24 mouse cellular contexts compared by ENCODE assay signal in genomic region chr12:53066321-53066720, GRCm38 (mm10).
A peak's percentile ranks its signal among the peaks of the same experiment; 100 is the strongest.
DNase-seq lines count a peak whose midpoint lies in the region; ATAC-seq and TF ChIP-seq lines count a peak whose summit lies in the region.
"Had no signal": no experiment of that assay in that cellular context is flagged by ENCODE, and none has a peak within 500 bp of the region (broad histone marks: within the 10 kb centered on the region; RNA-seq: fewer than 3 reads in every experiment).

No protein-coding gene starts in this region.

- H3K27me3 ChIP-seq in forebrain, embryonic 11.5 days (ENCODE audit: control insufficient read depth, insufficient read depth, low read length), result no peaks in the 10 kb centered on the region
- H3K27me3 ChIP-seq in forebrain, embryonic 15.5 days, result no peaks in the 10 kb centered on the region
- H3K27me3 ChIP-seq in hindbrain, embryonic 11.5 days (ENCODE audit: control insufficient read depth, insufficient read depth, low read length), result no peaks in the 10 kb centered on the region
- no peaks in the 10 kb centered on the region for H3K27me3 ChIP-seq in hindbrain, postnatal 0 days (ENCODE audit: insufficient read depth, low read length)
- no peaks in the 10 kb centered on the region for H3K27me3 ChIP-seq in midbrain, embryonic 11.5 days (ENCODE audit: control insufficient read depth, insufficient read depth, low read length)
- H3K27me3 ChIP-seq in midbrain, embryonic 16.5 days (ENCODE audit: control insufficient read depth, insufficient read depth, low read depth, low read length), result no peaks in the 10 kb centered on the region
- H3K27me3 ChIP-seq in embryonic facial prominence, embryonic 10.5 days (replicated peaks; ENCODE audit: low read depth, poor library complexity, severe bottlenecking), result no peaks in the 10 kb centered on the region
- H3K27me3 ChIP-seq: CH12.LX; embryonic facial prominence, embryonic 12.5 days; embryonic facial prominence, embryonic 15.5 days had no signal

- no peak for ATAC-seq in forebrain, embryonic 11.5 days (replicated peaks; ENCODE audit: low FRiP score)
- no peak for ATAC-seq in forebrain, embryonic 15.5 days (replicated peaks)
- no peak for ATAC-seq in hindbrain, embryonic 11.5 days (ENCODE audit: low FRiP score)
- ATAC-seq in hindbrain, postnatal 0 days, result no peak
- no peak for ATAC-seq in midbrain, embryonic 11.5 days (ENCODE audit: low FRiP score)
- ATAC-seq in midbrain, embryonic 16.5 days, result no peak
- ATAC-seq: forebrain, embryonic 16.5 days; intestine, postnatal 0 days; Patski had no signal

- peaks cover 13% of the 10 kb centered on the region; the same call in 1 of the 2 replicates for H3K4me1 ChIP-seq in forebrain, embryonic 11.5 days (replicated peaks; ENCODE audit: control insufficient read depth, insufficient read depth, low read length)
- H3K4me1 ChIP-seq in forebrain, embryonic 15.5 days, result peaks cover 44% of the 10 kb centered on the region
- H3K4me1 ChIP-seq in hindbrain, embryonic 11.5 days (replicated peaks; ENCODE audit: control insufficient read depth, insufficient read depth, low read length), result peaks cover 6% of the 10 kb centered on the region; the same call in 1 of the 2 replicates
- peaks cover 5% of the 10 kb centered on the region; the same call in 1 of the 2 replicates for H3K4me1 ChIP-seq in hindbrain, postnatal 0 days (ENCODE audit: insufficient read depth, low read length)
- peaks cover 50% of the 10 kb centered on the region for H3K4me1 ChIP-seq in midbrain, embryonic 11.5 days (ENCODE audit: control insufficient read depth, insufficient read depth, low read length)
- H3K4me1 ChIP-seq in midbrain, embryonic 16.5 days (ENCODE audit: control insufficient read depth, insufficient read depth, low read length), result peaks cover 44% of the 10 kb centered on the region
- peaks cover 46% of the 10 kb centered on the region for H3K4me1 ChIP-seq in embryonic facial prominence, embryonic 10.5 days

- no peak for TF ChIP-seq CTCF in hindbrain, postnatal 0 days (IDR thresholded peaks at IDR 0.05; ENCODE audit: low read depth)

- H3K9ac ChIP-seq in forebrain, embryonic 11.5 days (ENCODE audit: low read length), result no peak overlapping the region
- H3K9ac ChIP-seq in forebrain, embryonic 15.5 days (replicated peaks), result no peak overlapping the region
- no peak overlapping the region for H3K9ac ChIP-seq in hindbrain, embryonic 11.5 days (ENCODE audit: low read depth, low read length)
- no peak overlapping the region for H3K9ac ChIP-seq in hindbrain, postnatal 0 days (replicated peaks; ENCODE audit: low read length)
- H3K9ac ChIP-seq in midbrain, embryonic 11.5 days (ENCODE audit: low read length), result no peak overlapping the region
- H3K9ac ChIP-seq in midbrain, embryonic 16.5 days (ENCODE audit: low read depth, low read length), result no peak overlapping the region
- H3K9ac ChIP-seq: embryonic facial prominence, embryonic 12.5 days; embryonic facial prominence, embryonic 15.5 days had no signal

- H3K36me3 ChIP-seq in forebrain, embryonic 11.5 days (ENCODE audit: control insufficient read depth, insufficient read depth, low read length), result no peaks in the 10 kb centered on the region
- no peaks in the 10 kb centered on the region for H3K36me3 ChIP-seq in forebrain, embryonic 15.5 days
- H3K36me3 ChIP-seq in hindbrain, embryonic 11.5 days (ENCODE audit: control insufficient read depth, insufficient read depth, low read length), result no peaks in the 10 kb centered on the region
- no peaks in the 10 kb centered on the region for H3K36me3 ChIP-seq in hindbrain, postnatal 0 days (ENCODE audit: insufficient read depth, low read length)
- no peaks in the 10 kb centered on the region for H3K36me3 ChIP-seq in midbrain, embryonic 11.5 days (ENCODE audit: control insufficient read depth, insufficient read depth, low read length)
- H3K36me3 ChIP-seq in midbrain, embryonic 16.5 days (ENCODE audit: control insufficient read depth, insufficient read depth, low read length), result no peaks in the 10 kb centered on the region
- H3K36me3 ChIP-seq in embryonic facial prominence, embryonic 10.5 days (replicated peaks), result no peaks in the 10 kb centered on the region
- H3K36me3 ChIP-seq: embryonic facial prominence, embryonic 12.5 days; embryonic facial prominence, embryonic 15.5 days; G1E had no signal

- 59% methylated on average over 9 of the region's 9 CpGs for WGBS in forebrain, embryonic 11.5 days
- WGBS in forebrain, embryonic 15.5 days, result 68% methylated on average over 9 of the region's 9 CpGs
- 68% methylated on average over 9 of the region's 9 CpGs for WGBS in hindbrain, embryonic 11.5 days
- WGBS in hindbrain, postnatal 0 days, result 68% methylated on average over 9 of the region's 9 CpGs
- WGBS in midbrain, embryonic 11.5 days, result 60% methylated on average over 9 of the region's 9 CpGs
- WGBS in midbrain, embryonic 16.5 days, result 60% methylated on average over 9 of the region's 9 CpGs
- WGBS in embryonic facial prominence, embryonic 10.5 days, result 84% methylated on average over 9 of the region's 9 CpGs

- H3K27ac ChIP-seq in forebrain, embryonic 11.5 days (ENCODE audit: low read depth, low read length), result peak overlapping the region; percentile 50; the same call in 1 of the 2 replicates
- no peak overlapping the region for H3K27ac ChIP-seq in forebrain, embryonic 15.5 days (replicated peaks)
- H3K27ac ChIP-seq in hindbrain, embryonic 11.5 days (ENCODE audit: low read depth, low read length), result peak overlapping the region; percentile 42; the same call in 1 of the 2 replicates
- H3K27ac ChIP-seq in hindbrain, postnatal 0 days, result no peak overlapping the region
- H3K27ac ChIP-seq in midbrain, embryonic 11.5 days (ENCODE audit: low read depth, low read length), result peak overlapping the region; percentile 56
- no peak overlapping the region for H3K27ac ChIP-seq in midbrain, embryonic 16.5 days (ENCODE audit: low read length)
- H3K27ac ChIP-seq in embryonic facial prominence, embryonic 10.5 days (replicated peaks), result 0 out of 2 replicates have a peak overlapping the region, but pooled peaks have one; percentile 14
- H3K27ac ChIP-seq: embryonic facial prominence, embryonic 12.5 days; embryonic facial prominence, embryonic 15.5 days; gastrocnemius, adult 2 months had no signal

- no peak overlapping the region for H3K4me3 ChIP-seq in forebrain, embryonic 11.5 days (ENCODE audit: low read depth, low read length)
- H3K4me3 ChIP-seq in forebrain, embryonic 15.5 days, result no peak overlapping the region
- H3K4me3 ChIP-seq in hindbrain, embryonic 11.5 days (ENCODE audit: low read depth, low read length), result no peak overlapping the region
- H3K4me3 ChIP-seq in hindbrain, postnatal 0 days (ENCODE audit: low read length), result no peak overlapping the region
- no peak overlapping the region for H3K4me3 ChIP-seq in midbrain, embryonic 11.5 days (ENCODE audit: low read depth, low read length)
- H3K4me3 ChIP-seq in midbrain, embryonic 16.5 days (ENCODE audit: low read depth, low read length), result no peak overlapping the region
- no peak overlapping the region for H3K4me3 ChIP-seq in embryonic facial prominence, embryonic 10.5 days
- H3K4me3 ChIP-seq: embryonic facial prominence, embryonic 12.5 days; embryonic facial prominence, embryonic 15.5 days; gastrocnemius, adult 2 months had no signal

- DNase-seq in forebrain, embryonic 11.5 days (ENCODE audit: low spot score), result no peak
- no peak for DNase-seq in hindbrain, embryonic 11.5 days (ENCODE audit: low spot score)
- no peak for DNase-seq in hindbrain, postnatal 0 days (ENCODE audit: low spot score)
- DNase-seq in midbrain, embryonic 11.5 days (ENCODE audit: low spot score, missing footprints), result peak; percentile 90
- no peak for DNase-seq in embryonic facial prominence, embryonic 10.5 days (ENCODE audit: low spot score)
- DNase-seq: adrenal gland, postnatal 10 days; adrenal gland, postnatal 36 days; B cell, adult 2 months; cerebellum, adult 18-20 months; cerebellum, adult 9-10 months; cerebellum, postnatal 14 days; gastrocnemius, adult 2 months; gastrocnemius, postnatal 14 days; heart, adult 11 months had no signal

- no peaks in the 10 kb centered on the region for H3K9me3 ChIP-seq in forebrain, embryonic 11.5 days (ENCODE audit: control insufficient read depth, low read length)
- no peaks in the 10 kb centered on the region for H3K9me3 ChIP-seq in forebrain, embryonic 15.5 days
- H3K9me3 ChIP-seq in hindbrain, embryonic 11.5 days (ENCODE audit: control insufficient read depth, low read length), result no peaks in the 10 kb centered on the region
- no peaks in the 10 kb centered on the region for H3K9me3 ChIP-seq in hindbrain, postnatal 0 days (ENCODE audit: low read length)
- no peaks in the 10 kb centered on the region for H3K9me3 ChIP-seq in midbrain, embryonic 11.5 days (ENCODE audit: control insufficient read depth, low read length)
- H3K9me3 ChIP-seq in midbrain, embryonic 16.5 days (replicated peaks; ENCODE audit: control insufficient read depth, low read length, poor library complexity, severe bottlenecking), result no peaks in the 10 kb centered on the region
- H3K9me3 ChIP-seq in embryonic facial prominence, embryonic 10.5 days, result no peaks in the 10 kb centered on the region
- H3K9me3 ChIP-seq: embryonic facial prominence, embryonic 12.5 days; embryonic facial prominence, embryonic 15.5 days had no signal

- H3K4me2 ChIP-seq in forebrain, embryonic 11.5 days (ENCODE audit: low read depth, low read length, severe bottlenecking), result no peak overlapping the region; the same call in 1 of the 2 replicates
- H3K4me2 ChIP-seq in forebrain, embryonic 15.5 days (replicated peaks), result no peak overlapping the region
- H3K4me2 ChIP-seq in hindbrain, embryonic 11.5 days (replicated peaks; ENCODE audit: low read depth, low read length), result no peak overlapping the region
- H3K4me2 ChIP-seq in hindbrain, postnatal 0 days (ENCODE audit: low read depth, low read length), result no peak overlapping the region
- H3K4me2 ChIP-seq in midbrain, embryonic 11.5 days, result no peak overlapping the region
- H3K4me2 ChIP-seq in midbrain, embryonic 16.5 days (ENCODE audit: low read length), result no peak overlapping the region
- H3K4me2 ChIP-seq: embryonic facial prominence, embryonic 12.5 days; embryonic facial prominence, embryonic 15.5 days; heart, embryonic 11.5 days had no signal

Comparison
In these comparisons a context has a peak if more than half of its experiments do, and no peak if none do; other contexts are left out.
1. H3K27ac ChIP-seq: peak in forebrain, embryonic 11.5 days (single experiment), hindbrain, embryonic 11.5 days (single experiment), midbrain, embryonic 11.5 days (single experiment) and embryonic facial prominence, embryonic 10.5 days (single experiment); none in forebrain, embryonic 15.5 days (single experiment), hindbrain, postnatal 0 days (single experiment) and midbrain, embryonic 16.5 days (single experiment).